Mouse (Mus musculus) embryonic fibroblast, embryonic 13.5 days (primary cell): Measurements from ENCODE around the gene Cdk5rap1.

Experiments
- CTCF ChIP-seq: IDR thresholded peaks from 2 replicates; pipeline ENCODE4 v1.5.1; 2011; ENCODE audit warnings: mild to moderate bottlenecking, control low read depth, low read length, moderate library complexity, borderline replicate concordance; ENCODE audit not compliant: insufficient read depth
- POLR2A ChIP-seq: IDR thresholded peaks from 2 replicates; pipeline ENCODE4 v1.6.1; 2011; ENCODE audit warnings: low read depth, mild to moderate bottlenecking, control low read depth, low read length, moderate library complexity

- no peak for TF ChIP-seq CTCF
- no peak for TF ChIP-seq POLR2A
These were observed 45.2 kb upstream of the Cdk5rap1 start for GRCm38 (mm10) chr2:154418001-154418400.
